Mouse (Mus musculus) effector memory CD4-positive, alpha-beta T cell, adult 5 months (primary cell): ENCODE measurements around the gene Gal3st1. TPM values are rescaled to one million over a fixed set of nuclear protein-coding genes. Genes with fewer than 3 reads are reported as not detected.

Source experiments
- polyA plus RNA-seq: library from polyadenylated mRNA; unstranded; fragments of 100-300 nt; shearing (Covaris generic); gene quantifications from one replicate; pipeline ENCODE4 v1.2.1, GENCODE M21; 2017

The Gal3st1 gene
- polyA plus RNA-seq = not detected

GRCm38 (mm10) chr11:3983291-3983862 lies at the start of gene Gal3st1:
TSS of gene Gal3st1 (plus strand) at chr11:3983636.

GRCm38 (mm10) chr11:3963610-3964415 lies 19.6 kb upstream of the Gal3st1 start, which contains the start of gene Pes1:
TSS of gene Pes1 (plus strand) at chr11:3963975.

GRCm38 (mm10) chr11:3976678-3977077 lies 6.8 kb upstream of the Gal3st1 start, which contains the start of gene 4930556J24Rik:
TSS of gene 4930556J24Rik (minus strand) at chr11:3976778.

GRCm38 (mm10) chr11:4031126-4031941 lies 47.9 kb downstream of the Gal3st1 start, which contains the start of gene Sec14l4:
TSS of gene Sec14l4 (plus strand) at chr11:4031462.

Other genes with a start within 250 kb of the Gal3st1 start
- not detected for gene Osbp2, start 119.7 kb upstream of the Gal3st1 start, polyA plus RNA-seq
- gene 4921536K21Rik, start 88.5 kb upstream of the Gal3st1 start, polyA plus RNA-seq = not detected
- 0.52 TPM for gene Dusp18, start 88.4 kb upstream of the Gal3st1 start, polyA plus RNA-seq
- 2.3 TPM for gene Slc35e4, start 69.0 kb upstream of the Gal3st1 start, polyA plus RNA-seq
- gene Tcn2, start 51.5 kb upstream of the Gal3st1 start, polyA plus RNA-seq = 17.6 TPM
- gene Pes1, start 19.7 kb upstream of the Gal3st1 start, polyA plus RNA-seq = 49.5 TPM
- gene 4930556J24Rik, start 6.9 kb upstream of the Gal3st1 start, polyA plus RNA-seq = not detected
- gene Sec14l4, start 47.8 kb downstream of the Gal3st1 start, polyA plus RNA-seq = not detected
- gene Sec14l3, start 81.2 kb downstream of the Gal3st1 start, polyA plus RNA-seq = not detected
- 0.80 TPM for gene Mtfp1, start 111.8 kb downstream of the Gal3st1 start, polyA plus RNA-seq
- gene Sec14l2, start 139.8 kb downstream of the Gal3st1 start, polyA plus RNA-seq = 1.6 TPM
- gene Rnf215, start 151.6 kb downstream of the Gal3st1 start, polyA plus RNA-seq = 23.9 TPM
- gene Ccdc157, start 176.7 kb downstream of the Gal3st1 start, polyA plus RNA-seq = 3.6 TPM
- 42.3 TPM for gene Sf3a1, start 176.7 kb downstream of the Gal3st1 start, polyA plus RNA-seq
- gene Tbc1d10a, start 203.2 kb downstream of the Gal3st1 start, polyA plus RNA-seq = 85.1 TPM
- 30.6 TPM for gene Castor1, start 234.6 kb downstream of the Gal3st1 start, polyA plus RNA-seq